Mouse (Mus musculus): ENCODE measurements at regions not wholly inside any gene's neighbourhood (a gene's known extent, or its start where the extent isn't known, plus 50 kb on each side); places are given as distances from the start of the nearest gene placed in this dataset.
A peak's percentile ranks its signal among the peaks of the same experiment; 100 is the strongest.

DNA sequence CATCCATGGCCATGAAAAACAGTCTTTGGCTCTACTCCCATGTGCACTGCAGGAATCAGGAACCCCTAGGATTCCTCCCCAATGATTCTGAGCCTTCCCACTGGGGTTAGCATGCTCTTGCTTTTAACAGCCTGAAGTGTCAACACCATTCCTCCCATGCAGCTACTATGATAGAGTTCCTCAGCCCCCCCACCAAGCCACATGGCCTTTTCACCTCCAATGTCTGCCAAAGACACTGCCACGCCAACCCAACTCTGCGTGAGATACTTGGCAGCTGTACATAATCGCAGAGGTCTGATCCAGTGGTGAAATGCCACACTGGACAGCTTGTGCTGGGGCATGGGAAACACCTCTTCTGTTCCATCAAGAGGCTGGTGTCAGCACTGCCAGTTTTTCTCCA lies 128.6 kb upstream of the H2al1a start:
- DNase-seq (ENCODE audit: low read depth), result no peak

- DNase-seq (ENCODE audit: low read depth), result no peak
These were observed 118.8 kb upstream of the H2al1a start for GRCm38 (mm10) chrX:11180194-11180816.

- no peak for DNase-seq (ENCODE audit: low read depth)
These were observed 117.2 kb upstream of the H2al1a start for GRCm38 (mm10) chrX:11181855-11182254.

- no peak for DNase-seq (ENCODE audit: low read depth)
These were observed 108.2 kb upstream of the H2al1a start for GRCm38 (mm10) chrX:11190851-11191250.

- DNase-seq (ENCODE audit: low read depth), result no peak
These were observed 94.9 kb upstream of the H2al1a start for GRCm38 (mm10) chrX:11204135-11204534.

DNA sequence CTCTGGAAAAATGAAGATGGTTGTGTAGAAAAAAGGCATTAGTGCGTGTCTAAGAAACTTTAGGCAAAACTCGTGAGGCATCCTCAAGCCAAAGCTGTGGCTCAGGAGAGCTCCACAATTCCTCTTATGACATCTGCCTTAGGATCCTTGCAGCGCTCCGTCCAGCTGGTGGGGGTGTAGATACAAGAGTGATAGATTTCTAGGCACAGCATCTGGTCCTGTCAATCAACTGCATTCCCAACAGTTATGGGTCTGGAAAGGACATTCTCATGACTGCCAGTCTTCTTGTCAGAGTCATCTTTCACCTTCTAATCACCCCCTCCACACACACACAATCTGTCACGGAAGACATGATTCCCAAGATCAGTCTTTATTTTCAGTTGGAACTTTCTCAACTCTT lies 89.2 kb upstream of the H2al1a start:
- DNase-seq (ENCODE audit: low read depth), result no peak

DNA sequence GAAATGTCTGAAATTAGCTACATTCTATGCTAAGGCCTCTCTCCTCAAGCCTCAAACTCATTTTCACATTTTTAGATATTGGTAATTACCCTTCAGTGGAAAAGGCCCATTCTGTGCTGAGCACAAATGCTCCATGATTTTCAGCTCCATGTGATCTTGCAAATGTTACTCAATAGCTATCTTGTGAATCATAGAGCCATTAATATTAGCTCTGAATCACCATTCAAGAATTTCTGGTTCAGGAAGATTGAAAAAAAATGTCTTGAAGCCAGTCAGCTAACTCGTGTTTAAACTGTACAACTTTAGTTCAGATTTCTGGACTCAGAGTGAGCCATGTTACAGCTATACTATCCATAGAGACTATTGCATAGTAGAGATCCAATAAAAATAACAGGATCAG lies 86.2 kb upstream of the H2al1a start:
- no peak for DNase-seq (ENCODE audit: low read depth)

GRCm38 (mm10) chrX:11213492-11213891 lies 85.6 kb upstream of the H2al1a start:
- DNase-seq (ENCODE audit: low read depth), result peak; percentile 55

DNA sequence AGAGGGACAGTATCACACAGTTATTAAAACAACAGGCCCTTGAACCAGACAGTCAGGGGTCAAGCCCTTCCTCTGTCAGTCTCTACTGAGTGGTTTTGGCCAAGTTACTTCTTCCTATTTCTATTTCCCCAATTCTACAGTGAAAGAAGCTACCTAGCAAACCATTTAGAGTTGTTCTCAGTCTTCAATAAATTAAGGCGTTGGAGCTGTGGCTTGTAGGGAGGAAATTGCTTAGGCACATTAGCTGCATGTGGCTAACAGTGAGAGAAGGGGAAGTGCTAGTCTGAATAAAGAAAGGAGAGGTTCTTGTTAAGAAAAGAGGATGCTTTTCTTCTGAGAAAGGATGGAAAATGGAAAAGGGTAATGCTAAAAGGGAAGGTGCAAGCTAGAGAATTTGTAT lies 60.0 kb upstream of the H2al1a start:
- no peak for DNase-seq (ENCODE audit: low read depth)

DNA sequence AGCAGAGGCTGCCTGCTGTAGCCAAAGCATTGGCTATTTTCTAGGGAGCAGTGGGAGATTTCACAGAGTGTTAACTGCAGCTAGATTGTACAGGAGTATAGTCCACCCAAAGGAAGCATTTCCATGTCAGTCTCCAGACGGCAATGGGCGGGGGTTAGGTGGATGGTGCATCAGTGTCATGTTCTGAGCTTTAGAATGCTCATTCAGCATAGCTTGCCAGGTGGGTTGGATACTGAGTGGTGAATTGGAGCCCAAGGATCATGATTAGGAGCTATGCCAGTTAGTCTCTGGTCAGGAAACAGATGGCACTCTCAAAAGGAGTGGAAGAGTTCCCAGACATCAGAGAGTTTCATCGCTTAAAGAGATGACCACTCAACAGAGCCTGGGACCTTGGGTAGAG lies 53.5 kb upstream of the H2al1a start:
- DNase-seq (ENCODE audit: low read depth), result no peak
